Mouse (Mus musculus) leukemia stem cell, adult 10-12 weeks (primary cell): ENCODE measurements around the gene Olfr1279. TPM values are rescaled to one million over a fixed set of nuclear protein-coding genes. Genes with fewer than 3 reads are reported as not detected.

Source experiments
- polyA plus RNA-seq: library from polyadenylated mRNA; stranded (reverse); fragments of >175 nt; gene quantifications from 2 replicates; pipeline ENCODE4 v1.2.3, GENCODE M21; 2012; ENCODE audit warnings: low replicate concordance

Gene Olfr1279
- not detected in 2 replicates for polyA plus RNA-seq

GRCm38 (mm10) chr2:111300374-111300773 is at the start of gene Olfr1279:
TSS of gene Olfr1279 (plus strand) at chr2:111300635.

DNA sequence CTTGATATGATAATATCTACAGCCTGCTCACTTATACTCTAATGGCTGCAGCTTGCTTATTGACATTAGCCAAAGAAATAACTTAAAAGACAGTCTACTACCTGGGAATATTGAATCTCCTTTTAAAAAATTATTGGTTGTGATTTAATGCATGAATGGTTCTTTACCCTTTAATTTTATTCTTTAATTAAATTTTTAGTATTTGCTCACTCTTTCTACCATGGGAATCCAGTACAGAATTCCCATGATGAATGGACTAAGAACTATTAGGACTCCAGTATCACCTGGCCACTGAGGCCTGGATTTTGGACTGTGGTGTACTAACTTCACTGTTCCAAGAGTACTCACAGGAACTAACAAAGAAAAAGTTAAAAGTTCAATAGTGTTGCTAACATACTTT is 46.2 kb upstream of the Olfr1279 start, which contains the start of gene Olfr1276:
Olfr1276 (plus strand) TSS at position 301 of the 400 bp plus-strand sequence.

DNA sequence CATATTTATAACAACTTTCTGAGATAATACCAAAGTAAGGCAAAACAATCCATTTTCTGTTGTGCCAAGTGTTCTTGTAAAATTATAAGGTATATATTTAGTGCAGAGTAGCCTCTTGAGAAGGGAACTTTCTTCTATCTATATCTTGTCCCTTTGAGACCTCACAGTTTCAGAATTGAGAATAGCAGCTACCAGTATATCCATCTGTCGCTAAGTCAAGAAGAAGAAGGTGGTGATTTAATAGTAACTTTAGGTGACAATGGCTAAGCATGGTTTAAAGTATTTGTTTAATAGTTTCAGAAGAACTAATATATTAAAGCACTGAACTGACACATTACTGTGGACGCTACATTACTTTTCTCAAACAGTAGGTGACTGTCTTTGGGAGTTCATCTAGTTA is 26.4 kb upstream of the Olfr1279 start, which contains the start of gene Olfr1277:
Olfr1277 (minus strand) TSS at position 101 of the 400 bp plus-strand sequence.

GRCm38 (mm10) chr2:111289836-111290235 is 10.6 kb upstream of the Olfr1279 start, which contains the start of gene Olfr1278:
TSS of gene Olfr1278 (plus strand) at chr2:111290136.

DNA sequence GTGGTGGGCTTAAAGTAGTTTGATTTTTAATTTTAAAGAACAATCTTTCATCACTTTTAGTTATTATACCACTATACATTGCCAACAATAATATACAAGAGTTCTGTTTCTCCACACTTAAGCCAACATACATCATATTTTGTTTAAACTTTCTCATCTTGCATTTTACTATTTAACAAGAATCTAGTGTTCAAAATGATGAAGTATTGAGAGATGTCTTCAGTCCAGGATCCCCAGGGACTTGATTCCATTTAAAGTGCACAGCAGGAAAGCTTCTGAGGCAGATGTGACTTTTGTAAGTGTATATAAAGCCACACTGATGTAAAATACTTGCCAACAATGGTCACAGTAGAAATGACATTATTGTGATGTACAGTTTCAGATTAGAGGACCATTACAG is 13.3 kb downstream of the Olfr1279 start, which contains the start of gene Olfr1280:
Olfr1280 (plus strand) TSS at position 301 of the 400 bp plus-strand sequence.

DNA sequence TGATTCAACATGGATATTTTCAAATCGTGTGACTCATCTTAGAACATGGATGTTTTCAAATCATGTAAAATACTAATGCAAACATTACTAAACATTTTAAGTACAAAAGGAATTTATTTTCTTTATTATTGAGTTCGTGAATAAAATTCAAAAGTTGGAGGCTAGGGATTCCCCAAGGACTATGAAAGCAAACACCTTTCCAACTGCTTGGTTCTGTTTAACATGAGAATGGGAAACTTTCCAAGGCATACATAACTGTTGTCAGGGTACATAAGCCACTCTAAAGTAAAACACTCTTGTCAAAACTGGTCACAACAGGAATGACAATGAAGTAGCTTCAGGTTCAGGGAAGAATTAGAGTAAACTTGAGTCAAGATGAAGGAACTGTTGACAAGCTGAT is 25.8 kb downstream of the Olfr1279 start, which contains the start of gene Olfr1281:
Olfr1281 (plus strand) TSS at position 301 of the 400 bp plus-strand sequence.

DNA sequence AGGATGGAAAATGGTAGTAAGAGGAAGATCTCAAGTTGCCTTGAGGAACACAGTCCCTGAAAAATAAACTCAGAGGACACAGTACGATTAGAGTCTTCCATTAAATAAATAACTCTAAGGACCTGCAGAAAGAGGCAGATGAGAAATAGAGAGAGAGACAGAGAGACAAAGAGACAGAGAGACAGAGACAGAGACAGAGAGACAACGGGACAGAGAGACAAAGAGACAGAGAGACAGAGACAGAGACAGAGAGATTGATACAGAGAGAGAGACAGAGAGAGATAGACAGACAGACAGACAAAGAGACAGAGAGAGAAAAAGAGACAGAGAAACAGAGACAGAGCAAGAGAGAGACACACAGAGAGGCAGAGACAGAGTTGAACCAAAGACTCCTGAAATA is 35.5 kb downstream of the Olfr1279 start, which contains the start of gene Olfr1282:
Olfr1282 (minus strand) TSS at position 101 of the 400 bp plus-strand sequence.

Other genes with a start within 250 kb of the Olfr1279 start
- not detected in 2 replicates for gene Gm13941, start 194.7 kb upstream of the Olfr1279 start, polyA plus RNA-seq
- gene Gm15130, start 147.7 kb upstream of the Olfr1279 start, polyA plus RNA-seq = not detected in 2 replicates
- not detected in 2 replicates for gene 4930430A15Rik, start 71.0 kb upstream of the Olfr1279 start, polyA plus RNA-seq
- gene Olfr1275, start 65.3 kb upstream of the Olfr1279 start, polyA plus RNA-seq = not detected in 2 replicates
- 0.03 TPM in 1 of 2 replicates, not detected in the other for gene Olfr1276, start 46.1 kb upstream of the Olfr1279 start, polyA plus RNA-seq
- not detected in 2 replicates for gene Olfr1277, start 26.5 kb upstream of the Olfr1279 start, polyA plus RNA-seq
- not detected in 2 replicates for gene Olfr1278, start 10.5 kb upstream of the Olfr1279 start, polyA plus RNA-seq
- gene Olfr1280, start 13.4 kb downstream of the Olfr1279 start, polyA plus RNA-seq = not detected in 2 replicates
- not detected in 2 replicates for gene Olfr1281, start 25.9 kb downstream of the Olfr1279 start, polyA plus RNA-seq
- not detected in 2 replicates for gene Olfr1282, start 35.4 kb downstream of the Olfr1279 start, polyA plus RNA-seq
- gene Olfr1283, start 66.2 kb downstream of the Olfr1279 start, polyA plus RNA-seq = not detected in 2 replicates
- gene Olfr1284, start 74.9 kb downstream of the Olfr1279 start, polyA plus RNA-seq = not detected in 2 replicates
- not detected in 2 replicates for gene Olfr1286, start 122.5 kb downstream of the Olfr1279 start, polyA plus RNA-seq
- gene Olfr1287, start 148.5 kb downstream of the Olfr1279 start, polyA plus RNA-seq = not detected in 2 replicates
- gene Olfr1288, start 173.5 kb downstream of the Olfr1279 start, polyA plus RNA-seq = not detected in 2 replicates
- gene Olfr1289, start 180.2 kb downstream of the Olfr1279 start, polyA plus RNA-seq = not detected in 2 replicates
- not detected in 2 replicates for gene Olfr1290, start 193.2 kb downstream of the Olfr1279 start, polyA plus RNA-seq
- not detected in 2 replicates for gene Olfr1291-ps1, start 196.5 kb downstream of the Olfr1279 start, polyA plus RNA-seq
- not detected in 2 replicates for gene Olfr1293-ps, start 224.6 kb downstream of the Olfr1279 start, polyA plus RNA-seq
- gene Olfr1294, start 239.7 kb downstream of the Olfr1279 start, polyA plus RNA-seq = not detected in 2 replicates